In the genomic region with DNA sequence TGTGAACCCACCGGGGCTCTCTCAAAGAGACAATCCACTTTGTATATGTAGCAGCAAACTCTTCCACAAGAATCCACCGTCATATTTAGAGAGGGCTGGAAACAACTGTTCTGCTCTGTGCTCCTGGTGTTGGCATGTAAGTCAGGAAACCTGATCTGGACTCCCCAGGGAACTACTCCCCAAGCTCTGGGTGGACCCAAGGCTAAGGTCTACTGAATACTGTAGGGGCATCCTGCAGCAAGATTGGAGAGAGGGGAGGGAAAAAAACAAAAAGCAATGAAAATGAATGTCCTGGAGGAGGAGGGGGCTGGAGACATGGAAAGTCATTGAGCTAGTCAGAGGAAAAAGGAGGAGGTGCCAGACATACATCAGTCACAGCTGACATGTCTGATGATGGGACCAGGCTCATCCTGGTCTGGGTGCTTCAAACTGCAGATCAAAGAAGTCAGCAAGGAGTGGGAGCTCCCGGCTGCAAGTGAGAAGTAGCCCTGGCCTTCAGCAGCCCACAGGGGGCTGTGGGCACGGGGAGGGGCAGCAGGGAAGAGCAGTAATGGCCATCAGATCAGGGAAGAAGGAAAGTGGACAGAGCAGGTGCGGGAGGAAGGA, we compare ENCODE assay signal across 14 mouse cellular contexts.
DNase-seq lines count a peak whose midpoint lies in the region; ATAC-seq lines count a peak whose summit lies in the region.
"Had no signal": no experiment of that assay in that cellular context is flagged by ENCODE, and none has a peak within 500 bp of the region (broad histone marks: within the 10 kb centered on the region; RNA-seq: fewer than 3 reads in every experiment).

No protein-coding gene starts in this region.

- 73% methylated on average over 5 of the region's 5 CpGs for WGBS in hindbrain, embryonic 10.5 days
- WGBS in hindbrain, embryonic 11.5 days = 64% methylated on average over 5 of the region's 5 CpGs
- 89% methylated on average over 5 of the region's 5 CpGs for whole genome bisulfite sequencing in forebrain, embryonic 14.5 days
- WGBS in midbrain, embryonic 14.5 days = 87% methylated on average over 5 of the region's 5 CpGs

- no peak overlapping the region for H3K9ac ChIP-seq in hindbrain, embryonic 11.5 days (ENCODE audit: low read depth, low read length)
- no peak overlapping the region for H3K9ac ChIP-seq in forebrain, embryonic 14.5 days (ENCODE audit: low read length)
- no peak overlapping the region for H3K9ac ChIP-seq in midbrain, embryonic 14.5 days (replicated peaks; ENCODE audit: low read length)
- H3K9ac ChIP-seq: embryonic facial prominence, embryonic 12.5 days; heart, embryonic 13.5 days; intestine, embryonic 15.5 days; liver, embryonic 13.5 days had no signal

- H3K9me3 ChIP-seq in hindbrain, embryonic 10.5 days = no peaks in the 10 kb centered on the region
- no peaks in the 10 kb centered on the region for H3K9me3 ChIP-seq in hindbrain, embryonic 11.5 days (ENCODE audit: control insufficient read depth, low read length)
- H3K9me3 ChIP-seq in forebrain, embryonic 14.5 days (replicated peaks; ENCODE audit: control insufficient read depth, low read length) = no peaks in the 10 kb centered on the region
- no peaks in the 10 kb centered on the region for H3K9me3 ChIP-seq in midbrain, embryonic 14.5 days (ENCODE audit: control insufficient read depth, low read length)
- H3K9me3 ChIP-seq: embryonic facial prominence, embryonic 12.5 days; heart, embryonic 13.5 days; intestine, embryonic 15.5 days; liver, embryonic 13.5 days had no signal

- H3K27me3 ChIP-seq in hindbrain, embryonic 10.5 days (ENCODE audit: insufficient read depth, poor library complexity, severe bottlenecking) = no peaks in the 10 kb centered on the region
- no peaks in the 10 kb centered on the region for H3K27me3 ChIP-seq in hindbrain, embryonic 11.5 days (ENCODE audit: control insufficient read depth, insufficient read depth, low read length)
- H3K27me3 ChIP-seq in forebrain, embryonic 14.5 days (replicated peaks; ENCODE audit: control insufficient read depth, insufficient read depth, low read length) = no peaks in the 10 kb centered on the region
- H3K27me3 ChIP-seq in midbrain, embryonic 14.5 days (ENCODE audit: control insufficient read depth, insufficient read depth, low read length) = no peaks in the 10 kb centered on the region
- H3K27me3 ChIP-seq: embryonic facial prominence, embryonic 12.5 days; heart, embryonic 13.5 days; intestine, embryonic 15.5 days; liver, embryonic 13.5 days had no signal

- peaks cover 30% of the 10 kb centered on the region for H3K4me1 ChIP-seq in hindbrain, embryonic 10.5 days (replicated peaks)
- no peaks in the 10 kb centered on the region for H3K4me1 ChIP-seq in hindbrain, embryonic 11.5 days (replicated peaks; ENCODE audit: control insufficient read depth, insufficient read depth, low read length)
- peaks cover 11% of the 10 kb centered on the region for H3K4me1 ChIP-seq in brown adipose tissue, adult 24 weeks (ENCODE audit: control insufficient read depth, insufficient read depth, insufficient read length, low read length)
- H3K4me1 ChIP-seq in forebrain, embryonic 14.5 days (ENCODE audit: control insufficient read depth, insufficient read depth, low read length) = peaks cover 13% of the 10 kb centered on the region
- H3K4me1 ChIP-seq in midbrain, embryonic 14.5 days (ENCODE audit: control insufficient read depth, insufficient read depth, low read length) = no peaks in the 10 kb centered on the region; the same call in 1 of the 2 replicates

- no peaks in the 10 kb centered on the region for H3K36me3 ChIP-seq in hindbrain, embryonic 10.5 days
- no peaks in the 10 kb centered on the region for H3K36me3 ChIP-seq in hindbrain, embryonic 11.5 days (ENCODE audit: control insufficient read depth, insufficient read depth, low read length)
- H3K36me3 ChIP-seq in forebrain, embryonic 14.5 days (ENCODE audit: control insufficient read depth, insufficient read depth, low read length) = no peaks in the 10 kb centered on the region
- no peaks in the 10 kb centered on the region for H3K36me3 ChIP-seq in midbrain, embryonic 14.5 days (ENCODE audit: control insufficient read depth, insufficient read depth, low read length)
- H3K36me3 ChIP-seq: embryonic facial prominence, embryonic 12.5 days; heart, embryonic 13.5 days; intestine, embryonic 15.5 days; liver, embryonic 13.5 days had no signal

- no peak for DNase-seq in hindbrain, embryonic 10.5 days (ENCODE audit: low spot score)
- no peak for DNase-seq in hindbrain, embryonic 11.5 days (ENCODE audit: low spot score)
- DNase-seq in forebrain, embryonic 14.5 days (ENCODE audit: low spot score) = no peak
- no peak for DNase-seq in midbrain, embryonic 14.5 days
- DNase-seq in embryo, embryonic 11 days = no peak
- DNase-seq in heart, adult 8-10 months (ENCODE audit: low spot score) = no peak
- DNase-seq: adrenal gland, adult 8-10 months; liver, embryonic 13.5 days; thymus, adult 18-20 months had no signal

- no peak overlapping the region for H3K4me3 ChIP-seq in hindbrain, embryonic 10.5 days
- H3K4me3 ChIP-seq in hindbrain, embryonic 11.5 days (ENCODE audit: low read depth, low read length) = no peak overlapping the region
- no peak overlapping the region for H3K4me3 ChIP-seq in brown adipose tissue, adult 24 weeks (ENCODE audit: insufficient read depth, low read depth, low read length)
- H3K4me3 ChIP-seq in forebrain, embryonic 14.5 days (ENCODE audit: low read depth, low read length) = no peak overlapping the region
- H3K4me3 ChIP-seq in midbrain, embryonic 14.5 days (replicated peaks; ENCODE audit: low read depth, low read length) = no peak overlapping the region
- H3K4me3 ChIP-seq: embryonic facial prominence, embryonic 12.5 days; heart, embryonic 13.5 days; intestine, embryonic 15.5 days; liver, embryonic 13.5 days had no signal

- peak overlapping the region; percentile 54; the same call in 1 of the 2 replicates for H3K27ac ChIP-seq in hindbrain, embryonic 10.5 days
- no peak overlapping the region for H3K27ac ChIP-seq in hindbrain, embryonic 11.5 days (ENCODE audit: low read depth, low read length)
- H3K27ac ChIP-seq in brown adipose tissue, adult 24 weeks (replicated peaks; ENCODE audit: low read depth, low read length) = peak overlapping the region; percentile 40
- H3K27ac ChIP-seq in forebrain, embryonic 14.5 days (ENCODE audit: low read depth, low read length) = peak overlapping the region; percentile 56; the same call in 1 of the 2 replicates
- 0 out of 2 replicates have a peak overlapping the region, but pooled peaks have one; percentile 1 for H3K27ac ChIP-seq in midbrain, embryonic 14.5 days (replicated peaks; ENCODE audit: low read depth, low read length)
- H3K27ac ChIP-seq: embryonic facial prominence, embryonic 12.5 days; heart, embryonic 13.5 days; intestine, embryonic 15.5 days; liver, embryonic 13.5 days had no signal

- ATAC-seq in hindbrain, embryonic 11.5 days (ENCODE audit: low FRiP score) = no peak
- 0 out of 2 replicates have a peak, but pooled peaks have one; percentile 10 for ATAC-seq in forebrain, embryonic 14.5 days
- no peak for ATAC-seq in midbrain, embryonic 14.5 days (ENCODE audit: low FRiP score, low TSS enrichment)
- ATAC-seq in CD4-positive, CD25-positive, alpha-beta regulatory T cell, adult 4 months = no peak
- ATAC-seq: intestine, embryonic 15.5 days had no signal

- H3K4me2 ChIP-seq in hindbrain, embryonic 11.5 days (replicated peaks; ENCODE audit: low read depth, low read length) = no peak overlapping the region
- no peak overlapping the region for H3K4me2 ChIP-seq in forebrain, embryonic 14.5 days (ENCODE audit: low read length)
- H3K4me2 ChIP-seq in midbrain, embryonic 14.5 days (ENCODE audit: low read length) = no peak overlapping the region
- H3K4me2 ChIP-seq: embryonic facial prominence, embryonic 12.5 days; heart, embryonic 13.5 days; intestine, embryonic 15.5 days; liver, embryonic 13.5 days had no signal
